Mouse (Mus musculus) ES-Bruce4 (cell line): ENCODE measurements around the gene Dnah5.

Experiments used
- CTCF ChIP-seq: IDR thresholded peaks from one replicate; pipeline ENCODE4 v1.8.1; 2011; ENCODE audit warnings: low read depth, low read length
- EP300 ChIP-seq: IDR thresholded peaks from 2 replicates; pipeline ENCODE4 v1.6.1; 2011; ENCODE audit warnings: low read depth, low read length; ENCODE audit not compliant: insufficient read depth
- POLR2A ChIP-seq: IDR thresholded peaks from one replicate; pipeline ENCODE4 v1.8.1; 2011; ENCODE audit warnings: low read length; ENCODE audit not compliant: insufficient read depth

GRCm38 (mm10) chr15:28166090-28166489, 37.5 kb upstream of the Dnah5 start:
- TF ChIP-seq CTCF (no peak), POLR2A (no peak), EP300 (no peak)
